Mouse (Mus musculus) forebrain, postnatal 0 days (tissue): Measurements from ENCODE around the gene Gsn. TPM values are rescaled to one million over a fixed set of nuclear protein-coding genes. Genes with fewer than 3 reads are reported as not detected.

Source experiments
- ATAC-seq: fragments of 200-750 bp; cut with Nextera tagmentation; 2 replicates; pipeline ENCODE4 v1.8.0; 2017; ENCODE audit warnings: mild to moderate bottlenecking, moderate library complexity
- DNase-seq: peaks from one replicate; pipeline ENCODE4 v3.0.0-alpha.2; 2015
- H3K27ac ChIP-seq: fragments of 300-500 bp; sonication (generic); 2 replicates; pipeline ENCODE4 v1.5.1; 2014; ENCODE audit warnings: low read depth, mild to moderate bottlenecking, antibody characterized with exemption, low read length, moderate library complexity, mixed read lengths
- H3K27me3 ChIP-seq: fragments of 300-500 bp; sonication (generic); 2 replicates; pipeline ENCODE4 v1.6.1; 2014; ENCODE audit warnings: mild to moderate bottlenecking, low read length, mixed read lengths; ENCODE audit not compliant: insufficient read depth
- H3K36me3 ChIP-seq: fragments of 300-500 bp; sonication (generic); 2 replicates; pipeline ENCODE4 v1.6.1; 2014; ENCODE audit warnings: mild to moderate bottlenecking, moderate library complexity; ENCODE audit not compliant: insufficient read depth
- H3K4me1 ChIP-seq: fragments of 300-500 bp; sonication (generic); 2 replicates; pipeline ENCODE4 v1.6.1; 2014; ENCODE audit warnings: antibody characterized with exemption; ENCODE audit not compliant: insufficient read depth
- H3K4me2 ChIP-seq: fragments of 300-500 bp; sonication (generic); 2 replicates; pipeline ENCODE4 v1.6.1; 2014; ENCODE audit warnings: low read depth, mild to moderate bottlenecking, moderate library complexity
- H3K4me3 ChIP-seq: fragments of 300-500 bp; sonication (generic); 2 replicates; pipeline ENCODE4 v1.5.1; 2014; ENCODE audit warnings: low read depth, low read length, mixed read lengths
- H3K9ac ChIP-seq: fragments of 300-500 bp; sonication (generic); 2 replicates; pipeline ENCODE4 v1.6.1; 2014; ENCODE audit warnings: mild to moderate bottlenecking
- H3K9me3 ChIP-seq: fragments of 300-500 bp; sonication (generic); 2 replicates; pipeline ENCODE4 v1.6.1; 2016; ENCODE audit warnings: low read length
- CTCF ChIP-seq: sonication (generic); IDR thresholded peaks from 2 replicates; pipeline ENCODE4 v1.5.1; 2016; ENCODE audit warnings: antibody characterized with exemption, control low read depth, low read depth
- WGBS: fragments of 180-500 bp; shearing (Covaris S2); extraction: QIAGEN DNeasy Blood & Tissue Kit; methylation state at CpG from one replicate; pipeline ENCODE4 v1.1.7; 2014; 5-methylcytosine and 5-hydroxymethylcytosine counted together
- polyA plus RNA-seq: library from polyadenylated mRNA; unstranded; fragments of >200 nt; fragmentation: Nextera tagmentation; extraction: Ambion mirVana; gene quantifications from 2 replicates; pipeline ENCODE4 v1.2.1, GENCODE M21; 2015
- total RNA-seq: library from RNA; depleted of rRNA; stranded (reverse); fragments of >200 nt; gene quantifications from 2 replicates; pipeline ENCODE4 v1.2.3, GENCODE M21; 2014

The Gsn gene
- total and polyA plus RNA-seq, 2 experiments from 2014 or later = 24.3 to 30.3 TPM

DNA sequence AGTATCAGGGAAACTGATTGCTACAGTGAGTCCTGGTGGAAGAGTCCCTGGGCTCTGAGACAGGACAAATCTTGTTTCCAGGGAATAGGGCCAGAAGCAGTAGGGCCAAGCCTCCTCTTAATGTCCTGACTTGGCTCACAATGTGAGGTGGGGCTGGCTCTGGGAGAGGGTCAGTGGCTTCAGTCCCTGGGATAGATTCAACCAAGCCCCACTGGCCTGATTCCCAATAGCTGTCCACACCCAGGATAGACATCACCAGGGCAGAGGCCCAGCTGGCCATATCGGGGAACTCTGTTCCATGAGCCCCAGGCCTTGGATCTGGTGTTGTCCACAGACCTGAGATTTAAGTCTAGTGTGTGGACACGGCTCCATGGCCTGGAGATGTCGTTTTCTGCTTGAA is 21.5 kb downstream of the Gsn start:
- ATAC-seq (no peak; the same call in 1 of the 2 replicates), DNase-seq (no peak)
- no peak overlapping the region for H3K4me3 ChIP-seq
- no peaks in the 10 kb centered on the region for H3K4me1 ChIP-seq
- H3K27ac ChIP-seq = no peak overlapping the region
- H3K9ac ChIP-seq = no peak overlapping the region
- no peak for TF ChIP-seq CTCF
- H3K27me3 ChIP-seq = peaks cover 18% of the 10 kb centered on the region
- WGBS = 69% methylated on average over 3 of the region's 3 CpGs
- H3K36me3 ChIP-seq = no peaks in the 10 kb centered on the region
- no peak overlapping the region for H3K4me2 ChIP-seq
- no peaks in the 10 kb centered on the region for H3K9me3 ChIP-seq

- Histone ChIP-seq H3K27me3 (peaks cover 18% of the 10 kb centered on the region), H3K27ac (no peak overlapping the region), H3K36me3 (no peaks in the 10 kb centered on the region), H3K4me2 (no peak overlapping the region), H3K9ac (no peak overlapping the region), H3K4me1 (no peaks in the 10 kb centered on the region), H3K4me3 (no peak overlapping the region), H3K9me3 (no peaks in the 10 kb centered on the region)
- no peak for TF ChIP-seq CTCF
- no peak for ATAC-seq
- 79% methylated on average over 7 of the region's 7 CpGs for WGBS
- DNase-seq = no peak
Measured at GRCm38 (mm10) chr2:35278371-35279210, 22.4 kb downstream of the Gsn start.

- DNase-seq (no peak), ATAC-seq (no peak)
- no peaks in the 10 kb centered on the region for H3K4me1 ChIP-seq
- no peak for TF ChIP-seq CTCF
- no peak overlapping the region for H3K9ac ChIP-seq
- H3K27me3 ChIP-seq = peaks cover 18% of the 10 kb centered on the region
- no peaks in the 10 kb centered on the region for H3K36me3 ChIP-seq
- H3K4me3 ChIP-seq = no peak overlapping the region
- H3K27ac ChIP-seq = no peak overlapping the region
- WGBS = 72% methylated on average over 3 of the region's 3 CpGs
- no peaks in the 10 kb centered on the region for H3K9me3 ChIP-seq
- no peak overlapping the region for H3K4me2 ChIP-seq
Measured at GRCm38 (mm10) chr2:35280001-35280400, 23.8 kb downstream of the Gsn start.

DNA sequence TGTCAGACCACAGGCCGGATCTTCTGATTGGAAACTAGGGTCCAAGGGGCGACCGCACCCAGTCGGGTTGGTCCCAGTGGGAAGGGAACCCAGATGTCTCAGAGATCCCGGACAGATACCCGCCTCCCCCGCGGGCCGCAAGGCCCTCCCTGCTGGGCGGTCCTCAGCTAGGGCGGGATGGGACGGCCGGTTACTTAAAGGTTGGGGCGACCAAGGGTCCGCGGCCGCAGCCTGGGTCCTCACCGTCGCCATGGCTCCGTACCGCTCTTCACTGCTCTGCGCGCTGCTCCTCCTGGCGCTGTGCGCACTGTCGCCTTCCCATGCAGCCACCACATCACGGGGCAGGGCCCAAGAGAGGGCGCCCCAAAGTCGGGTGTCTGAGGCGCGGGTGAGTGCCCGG is 26.0 kb downstream of the Gsn start:
- peak overlapping the region; percentile 19 for H3K4me3 ChIP-seq
- no peak overlapping the region for H3K9ac ChIP-seq
- ATAC-seq (no peak), DNase-seq (no peak)
- H3K4me1 ChIP-seq = no peaks in the 10 kb centered on the region
- H3K27me3 ChIP-seq = peaks cover 18% of the 10 kb centered on the region
- H3K4me2 ChIP-seq = peak overlapping the region; percentile 43
- no peaks in the 10 kb centered on the region for H3K9me3 ChIP-seq
- no peaks in the 10 kb centered on the region for H3K36me3 ChIP-seq
- no peak overlapping the region for H3K27ac ChIP-seq
- WGBS = 7% methylated on average over 32 of the region's 32 CpGs
- no peak for TF ChIP-seq CTCF

DNA sequence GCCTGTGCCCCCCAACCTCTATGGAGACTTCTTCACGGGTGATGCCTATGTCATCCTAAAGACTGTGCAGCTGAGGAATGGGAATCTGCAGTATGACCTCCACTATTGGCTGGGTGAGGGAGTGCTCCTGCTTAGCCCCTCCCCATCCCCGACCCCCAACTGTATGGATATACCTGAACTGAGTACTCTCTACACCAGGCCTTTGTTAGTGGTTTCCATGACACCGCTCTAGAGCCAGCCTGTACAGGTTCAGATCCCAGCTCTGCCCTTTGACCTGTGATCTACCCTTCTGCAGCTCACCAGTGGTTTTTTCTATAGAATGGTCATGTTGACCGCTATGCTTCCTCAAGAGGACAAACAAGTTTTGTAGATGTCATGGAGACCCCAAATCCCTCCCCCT is 27.8 kb downstream of the Gsn start:
- no peak for DNase-seq
- H3K4me3 ChIP-seq = no peak overlapping the region
- no peak overlapping the region for H3K4me2 ChIP-seq
- WGBS = 90% methylated on average over 4 of the region's 4 CpGs
- no peak overlapping the region for H3K27ac ChIP-seq
- no peaks in the 10 kb centered on the region for H3K9me3 ChIP-seq
- no peaks in the 10 kb centered on the region for H3K36me3 ChIP-seq
- no peaks in the 10 kb centered on the region for H3K4me1 ChIP-seq
- TF ChIP-seq CTCF = no peak
- no peak overlapping the region for H3K9ac ChIP-seq
- H3K27me3 ChIP-seq = peaks cover 18% of the 10 kb centered on the region
- ATAC-seq = no peak

GRCm38 (mm10) chr2:35285209-35285608 is 29.0 kb downstream of the Gsn start:
- DNase-seq = no peak
- H3K27me3 ChIP-seq = peaks cover 18% of the 10 kb centered on the region
- H3K4me1 ChIP-seq = no peaks in the 10 kb centered on the region
- no peaks in the 10 kb centered on the region for H3K36me3 ChIP-seq
- 81% methylated on average over 5 of the region's 5 CpGs for WGBS
- H3K4me3 ChIP-seq = no peak overlapping the region
- H3K9me3 ChIP-seq = no peaks in the 10 kb centered on the region
- H3K9ac ChIP-seq = no peak overlapping the region
- no peak for TF ChIP-seq CTCF
- H3K4me2 ChIP-seq = no peak overlapping the region
- ATAC-seq = no peak
- H3K27ac ChIP-seq = no peak overlapping the region

- H3K4me3 ChIP-seq = no peak overlapping the region
- H3K27me3 ChIP-seq = peaks cover 6% of the 10 kb centered on the region
- H3K4me2 ChIP-seq = no peak overlapping the region
- DNase-seq = no peak
- H3K4me1 ChIP-seq = no peaks in the 10 kb centered on the region
- H3K9me3 ChIP-seq = no peaks in the 10 kb centered on the region
- H3K27ac ChIP-seq = no peak overlapping the region
- no peak for TF ChIP-seq CTCF
- WGBS = 81% methylated on average over 12 of the region's 12 CpGs
- no peak overlapping the region for H3K9ac ChIP-seq
- no peaks in the 10 kb centered on the region for H3K36me3 ChIP-seq
- no peak for ATAC-seq
Measured at GRCm38 (mm10) chr2:35287017-35287620, 30.9 kb downstream of the Gsn start.
